In genomic region chr9:111383756-111384155, GRCm38 (mm10) we compare ENCODE assay signal across 11 mouse cellular contexts. TPM values are rescaled to one million over a fixed set of nuclear protein-coding genes. Genes with fewer than 3 reads are reported as not detected.
A peak's percentile ranks its signal among the peaks of the same experiment; 100 is the strongest.
DNase-seq lines count a peak whose midpoint lies in the region; ATAC-seq lines count a peak whose summit lies in the region.
"Had no signal": no experiment of that assay in that cellular context is flagged by ENCODE, and none has a peak within 500 bp of the region (broad histone marks: within the 10 kb centered on the region; RNA-seq: fewer than 3 reads in every experiment).

No protein-coding gene starts in this region.

- H3K9me3 ChIP-seq in kidney, embryonic 14.5 days (ENCODE audit: control insufficient read depth, low read length) = no peaks in the 10 kb centered on the region
- H3K9me3 ChIP-seq: neural tube, embryonic 15.5 days had no signal

- 0 out of 2 replicates have a peak, but pooled peaks cover 2% of the 10 kb centered on the region for H3K4me1 ChIP-seq in kidney, embryonic 14.5 days (ENCODE audit: control insufficient read depth, insufficient read depth, low read length)

- H3K27ac ChIP-seq in kidney, embryonic 14.5 days (ENCODE audit: low read depth, low read length) = no peak overlapping the region
- H3K27ac ChIP-seq: neural tube, embryonic 15.5 days had no signal

- 71% methylated on average over 3 of the region's 3 CpGs for WGBS in kidney, embryonic 14.5 days

- DNase-seq in layer of hippocampus, adult 18-20 months (ENCODE audit: low spot score in 2 of 2) = peak; percentile 25 to 68
- no peak for DNase-seq in layer of hippocampus, adult 9-10 months (ENCODE audit: low spot score)
- peak; percentile 81 for DNase-seq in Muller cell, postnatal 12 days (ENCODE audit: inconsistent ontology term)
- DNase-seq in fibroblast of lung, adult 2 months (ENCODE audit: low read depth) = peak; percentile 27
- peak; percentile 66 to 88 for DNase-seq in left cerebral cortex, postnatal 25 days (ENCODE audit: low spot score in 2 of 2)
- no peak for DNase-seq in ovary, postnatal 14 days (ENCODE audit: low spot score)
- DNase-seq in lung, postnatal 36 days = no peak
- DNase-seq: adrenal gland, postnatal 14 days had no signal

- no peaks in the 10 kb centered on the region for H3K27me3 ChIP-seq in kidney, embryonic 14.5 days (ENCODE audit: control insufficient read depth, insufficient read depth, low read length)
- H3K27me3 ChIP-seq: neural tube, embryonic 15.5 days had no signal

- intact Hi-C loops in left cerebral cortex, postnatal 25 days (cut with DNase I) = loop anchor here (1.0 to 2.0 kb wide), 3 partner anchors 17 to 56 kb away; partner anchors contain the start of gene Dclk3

- no peaks in the 10 kb centered on the region for H3K36me3 ChIP-seq in kidney, embryonic 14.5 days (ENCODE audit: control insufficient read depth, insufficient read depth, low read length)
- H3K36me3 ChIP-seq: G1E; neural tube, embryonic 15.5 days had no signal

- no peak overlapping the region for H3K9ac ChIP-seq in kidney, embryonic 14.5 days (ENCODE audit: low read depth, low read length)
- H3K9ac ChIP-seq: neural tube, embryonic 15.5 days had no signal

- no peak for ATAC-seq in kidney, embryonic 14.5 days (ENCODE audit: low FRiP score, low TSS enrichment)

- H3K4me3 ChIP-seq in kidney, embryonic 14.5 days (ENCODE audit: low read length) = no peak overlapping the region
- H3K4me3 ChIP-seq: neural tube, embryonic 15.5 days had no signal

- H3K4me2 ChIP-seq in kidney, embryonic 14.5 days (replicated peaks; ENCODE audit: low read depth, low read length) = no peak overlapping the region
- H3K4me2 ChIP-seq: neural tube, embryonic 15.5 days had no signal

RNA-seq across cellular contexts. Expression of gene Dclk3, which starts 55.1 kb away (rescaled TPM):
- total RNA-seq in layer of hippocampus, adult 18-20 months (2021) = 10 to 100 TPM; 19.0 to 21.7 TPM
- 10 to 100 TPM; 55.1 to 60.7 TPM for total RNA-seq in left cerebral cortex, postnatal 25 days (2021)
- 1.0 and 2.0 TPM in 2 replicates for polyA plus RNA-seq in kidney, embryonic 14.5 days (2014; fragmentation: Nextera tagmentation; extraction: Ambion mirVana)
- polyA plus RNA-seq: G1E had no signal

Comparison
In these comparisons a context has a peak if more than half of its experiments do, and no peak if none do; other contexts are left out.
1. DNase-seq: peak in layer of hippocampus, adult 18-20 months (2 of 2), Muller cell, postnatal 12 days (single experiment), fibroblast of lung, adult 2 months (single experiment) and left cerebral cortex, postnatal 25 days (2 of 2); none in layer of hippocampus, adult 9-10 months (single experiment), ovary, postnatal 14 days (single experiment) and lung, postnatal 36 days (single experiment).